Mouse (Mus musculus): ENCODE results near the gene Fbxl18. TPM values are rescaled to one million over a fixed set of nuclear protein-coding genes. Genes with fewer than 3 reads are reported as not detected.
A peak's percentile ranks its signal among the peaks of the same experiment; 100 is the strongest.

The Fbxl18 gene
- polyA plus RNA-seq, 1 experiment, result 28.4 TPM

- Histone ChIP-seq H3K27ac (ENCODE audit: insufficient read depth, low read depth, low read length) (peak overlapping the region; percentile 99), H3K36me3 (ENCODE audit: control insufficient read depth, insufficient read depth, low read length) (peaks cover 62% of the 10 kb centered on the region), H3K4me3 (ENCODE audit: low read depth, low read length) (peak overlapping the region; percentile 75), H3K27me3 (ENCODE audit: control insufficient read depth, insufficient read depth, low read length) (no peaks in the 10 kb centered on the region), H3K4me1 (ENCODE audit: control insufficient read depth, insufficient read depth, insufficient read length, low read length) (peaks cover 20% of the 10 kb centered on the region; the same call in 1 of the 2 replicates)
- no peak for TF ChIP-seq CTCF (IDR thresholded peaks at IDR 0.05; ENCODE audit: extremely low read depth, insufficient read length, insufficient replicate concordance, low read depth, low read length)
- no peak for TF ChIP-seq POLR2A (IDR thresholded peaks at IDR 0.05; ENCODE audit: low read depth, low read length)
- WGBS, result 42% methylated on average over 19 of the region's 19 CpGs
Observed at GRCm38 (mm10) chr5:142904208-142905037, 9.2 kb upstream of the Fbxl18 start.

DNA sequence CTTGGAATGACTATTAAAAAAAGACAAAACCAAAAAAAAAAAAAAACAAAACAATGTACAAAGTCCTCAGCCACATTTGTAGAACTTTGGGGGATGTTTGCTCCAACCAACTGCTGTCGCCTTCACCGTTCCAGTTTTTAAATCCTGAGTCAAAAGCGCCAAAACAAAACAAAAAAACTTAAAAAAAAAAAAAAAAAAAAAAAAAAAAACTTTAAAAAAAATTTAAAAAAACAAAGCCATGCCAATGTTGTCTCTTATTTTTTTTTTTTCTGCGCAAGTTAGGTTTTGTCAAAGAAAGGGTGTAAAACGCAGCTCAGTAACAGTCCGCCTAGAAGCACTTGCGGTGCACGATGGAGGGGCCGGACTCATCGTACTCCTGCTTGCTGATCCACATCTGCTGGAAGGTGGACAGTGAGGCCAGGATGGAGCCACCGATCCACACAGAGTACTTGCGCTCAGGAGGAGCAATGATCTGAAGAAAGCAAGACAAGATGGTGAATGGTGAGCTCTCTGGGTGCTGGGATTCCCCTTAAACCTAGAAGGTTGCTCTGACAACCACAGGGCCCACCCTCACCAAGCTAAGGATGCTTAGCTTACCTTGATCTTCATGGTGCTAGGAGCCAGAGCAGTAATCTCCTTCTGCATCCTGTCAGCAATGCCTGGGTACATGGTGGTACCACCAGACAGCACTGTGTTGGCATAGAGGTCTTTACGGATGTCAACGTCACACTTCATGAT, 8.4 kb upstream of the Fbxl18 start:
- no peak for TF ChIP-seq CTCF (IDR thresholded peaks at IDR 0.05; ENCODE audit: extremely low read depth, insufficient read length, insufficient replicate concordance, low read depth, low read length)
- TF ChIP-seq POLR2A (IDR thresholded peaks at IDR 0.05; ENCODE audit: low read depth, low read length), result no peak
- peak overlapping the region; percentile 99 for H3K27ac ChIP-seq (ENCODE audit: insufficient read depth, low read depth, low read length)
- peaks cover 62% of the 10 kb centered on the region for H3K36me3 ChIP-seq (ENCODE audit: control insufficient read depth, insufficient read depth, low read length)
- WGBS, result 60% methylated on average over 14 of the region's 14 CpGs
- peaks cover 12% of the 10 kb centered on the region; the same call in 1 of the 2 replicates for H3K4me1 ChIP-seq (ENCODE audit: control insufficient read depth, insufficient read depth, insufficient read length, low read length)
- no peaks in the 10 kb centered on the region for H3K27me3 ChIP-seq (ENCODE audit: control insufficient read depth, insufficient read depth, low read length)
- H3K4me3 ChIP-seq (ENCODE audit: low read depth, low read length), result peak overlapping the region; percentile 75

DNA sequence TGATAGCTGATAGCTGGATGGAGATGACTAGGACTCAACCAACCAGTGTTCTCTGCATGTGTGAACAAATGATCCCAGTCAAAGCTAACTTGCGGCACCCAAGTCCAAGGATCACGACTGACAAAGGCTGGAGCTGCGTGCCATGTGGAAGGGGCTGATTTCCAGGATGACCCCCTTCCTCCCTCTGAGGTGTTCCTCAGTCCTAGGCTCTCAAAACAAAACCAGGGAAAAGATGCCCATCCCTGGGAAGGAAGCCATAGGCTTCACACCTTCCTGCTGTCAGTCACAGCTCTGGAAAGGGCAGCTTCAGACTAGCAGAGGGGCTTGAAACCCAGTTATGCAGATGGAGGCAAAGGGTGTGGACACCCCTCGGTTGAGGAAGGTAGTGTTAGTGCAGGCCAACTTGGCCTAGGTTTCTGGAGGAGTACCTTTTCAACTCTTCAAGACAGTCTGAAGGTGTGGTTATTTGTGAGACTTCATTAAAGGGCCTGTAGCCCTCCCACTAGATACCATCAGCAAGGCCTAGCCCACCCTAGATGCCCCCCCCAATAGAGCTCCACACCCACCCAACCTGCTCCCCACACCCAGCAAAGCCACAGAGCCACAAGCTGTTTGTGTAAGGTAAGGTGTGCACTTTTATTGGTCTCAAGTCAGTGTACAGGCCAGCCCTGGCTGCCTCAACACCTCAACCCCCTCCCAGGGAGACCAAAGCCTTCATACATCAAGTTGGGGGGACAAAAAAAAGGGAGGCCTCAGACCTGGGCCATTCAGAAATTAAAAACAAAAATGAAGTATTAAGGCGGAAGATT, 7.5 kb upstream of the Fbxl18 start:
- Histone ChIP-seq H3K27me3 (ENCODE audit: control insufficient read depth, insufficient read depth, low read length) (no peaks in the 10 kb centered on the region), H3K4me3 (ENCODE audit: low read depth, low read length) (peak overlapping the region; percentile 34), H3K27ac (ENCODE audit: insufficient read depth, low read depth, low read length) (peak overlapping the region; percentile 31), H3K36me3 (ENCODE audit: control insufficient read depth, insufficient read depth, low read length) (peaks cover 62% of the 10 kb centered on the region), H3K4me1 (ENCODE audit: control insufficient read depth, insufficient read depth, insufficient read length, low read length) (peaks cover 8% of the 10 kb centered on the region; the same call in 1 of the 2 replicates)
- WGBS, result 39% methylated on average over 5 of the region's 5 CpGs
- TF ChIP-seq POLR2A (IDR thresholded peaks at IDR 0.05; ENCODE audit: low read depth, low read length) (peak; percentile 55), CTCF (IDR thresholded peaks at IDR 0.05; ENCODE audit: extremely low read depth, insufficient read length, insufficient replicate concordance, low read depth, low read length) (peak; percentile 19; the same call in 1 of the 2 replicates)

DNA sequence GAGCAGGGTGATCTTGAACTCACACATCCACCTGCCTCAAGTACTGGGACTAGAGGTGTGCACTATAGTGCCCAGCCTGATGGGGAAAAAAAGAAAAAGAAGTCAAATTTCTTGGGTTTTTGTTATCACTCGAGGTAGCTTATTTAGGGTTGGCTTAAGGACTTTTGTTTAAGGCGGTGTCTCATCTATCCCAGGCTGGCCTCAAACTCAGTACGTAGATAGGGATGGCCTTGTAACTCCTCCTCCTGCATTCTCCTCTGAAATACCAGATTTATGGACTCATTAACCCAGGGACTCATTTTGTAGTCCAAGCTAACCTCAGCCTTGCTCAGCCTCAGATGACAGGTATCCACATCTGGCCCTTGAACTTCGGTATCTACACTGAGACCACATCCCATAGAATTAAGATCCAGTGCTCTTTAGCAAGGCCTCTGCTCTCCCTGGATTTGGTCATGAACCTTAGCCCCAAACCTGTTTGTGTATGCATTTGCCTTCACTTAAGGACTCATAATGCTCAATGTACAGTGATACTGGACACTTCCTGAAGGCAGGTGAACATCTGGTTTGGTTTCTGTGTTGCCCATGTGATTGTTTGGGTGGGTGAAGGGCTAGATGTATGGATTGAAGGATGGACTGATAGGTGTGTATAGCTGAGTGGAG, 6.8 kb upstream of the Fbxl18 start:
- peak overlapping the region; percentile 31 for H3K27ac ChIP-seq (ENCODE audit: insufficient read depth, low read depth, low read length)

GRCm38 (mm10) chr5:142901355-142901802, 6.2 kb upstream of the Fbxl18 start:
- no peaks in the 10 kb centered on the region for H3K27me3 ChIP-seq (ENCODE audit: control insufficient read depth, insufficient read depth, low read length)
- peaks cover 62% of the 10 kb centered on the region for H3K36me3 ChIP-seq (ENCODE audit: control insufficient read depth, insufficient read depth, low read length)
- no peak overlapping the region for H3K4me3 ChIP-seq (ENCODE audit: low read depth, low read length)
- peak overlapping the region; percentile 31; the same call in 1 of the 2 replicates for H3K27ac ChIP-seq (ENCODE audit: insufficient read depth, low read depth, low read length)
- peaks cover 6% of the 10 kb centered on the region for H3K4me1 ChIP-seq (ENCODE audit: control insufficient read depth, insufficient read depth, insufficient read length, low read length)
- TF ChIP-seq CTCF (IDR thresholded peaks at IDR 0.05; ENCODE audit: extremely low read depth, insufficient read length, insufficient replicate concordance, low read depth, low read length) (no peak), POLR2A (IDR thresholded peaks at IDR 0.05; ENCODE audit: low read depth, low read length) (no peak)
- WGBS, result 70% methylated on average over 7 of the region's 7 CpGs

More for the DNA sequence above, 6.8 kb upstream of the Fbxl18 start:
- peaks cover 62% of the 10 kb centered on the region for H3K36me3 ChIP-seq (ENCODE audit: control insufficient read depth, insufficient read depth, low read length)
- H3K4me3 ChIP-seq (ENCODE audit: low read depth, low read length), result no peak overlapping the region
- peaks cover 4% of the 10 kb centered on the region; the same call in 1 of the 2 replicates for H3K4me1 ChIP-seq (ENCODE audit: control insufficient read depth, insufficient read depth, insufficient read length, low read length)
- WGBS, result 35% methylated on average over 4 of the region's 4 CpGs
- no peak for TF ChIP-seq CTCF (IDR thresholded peaks at IDR 0.05; ENCODE audit: extremely low read depth, insufficient read length, insufficient replicate concordance, low read depth, low read length)
- TF ChIP-seq POLR2A (IDR thresholded peaks at IDR 0.05; ENCODE audit: low read depth, low read length), result no peak
- H3K27me3 ChIP-seq (ENCODE audit: control insufficient read depth, insufficient read depth, low read length), result no peaks in the 10 kb centered on the region

DNA sequence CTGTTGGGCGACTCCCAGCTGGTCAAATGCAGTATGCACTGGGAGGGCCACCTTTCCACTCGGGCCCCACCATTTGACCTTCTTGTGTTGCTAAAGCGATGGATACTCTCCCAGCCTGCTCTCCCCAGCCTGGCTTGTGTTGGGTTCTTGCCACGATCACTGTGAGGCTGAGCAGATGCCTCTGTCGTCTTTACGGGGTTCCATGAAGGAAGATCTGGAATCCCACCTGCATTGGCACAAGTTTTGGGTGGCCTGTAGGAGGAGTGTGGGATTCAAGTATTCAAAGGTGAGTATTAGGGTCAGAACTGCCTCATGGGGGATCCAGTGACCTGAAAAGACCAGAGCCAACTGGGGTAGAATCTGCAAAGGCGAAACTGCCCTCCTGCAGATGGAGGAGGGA, 5.4 kb upstream of the Fbxl18 start:
- H3K27ac ChIP-seq (ENCODE audit: insufficient read depth, low read depth, low read length), result no peak overlapping the region
- H3K4me3 ChIP-seq (ENCODE audit: low read depth, low read length), result no peak overlapping the region
- 78% methylated on average over 7 of the region's 7 CpGs for WGBS
- peaks cover 54% of the 10 kb centered on the region for H3K36me3 ChIP-seq (ENCODE audit: control insufficient read depth, insufficient read depth, low read length)
- H3K4me1 ChIP-seq (ENCODE audit: control insufficient read depth, insufficient read depth, insufficient read length, low read length), result peaks cover 7% of the 10 kb centered on the region
- no peaks in the 10 kb centered on the region for H3K27me3 ChIP-seq (ENCODE audit: control insufficient read depth, insufficient read depth, low read length)
- TF ChIP-seq POLR2A (IDR thresholded peaks at IDR 0.05; ENCODE audit: low read depth, low read length) (no peak), CTCF (IDR thresholded peaks at IDR 0.05; ENCODE audit: extremely low read depth, insufficient read length, insufficient replicate concordance, low read depth, low read length) (no peak)
